Mouse (Mus musculus): Measurements from ENCODE around the gene Rab20.
"Not testable (repeated sequence)": the region's sequence is repeated elsewhere in the genome, so short reads cannot be mapped to it uniquely, and the experiment has no call there.

Rab20 gene

GRCm38 (mm10) chr8:11477811-11478761, at the start of gene Rab20:
Gene Rab20, minus strand, starts transcription at chr8:11478710.
- peak; percentile 66 for DNase-seq (ENCODE audit: low spot score)

- no peak for DNase-seq (ENCODE audit: low spot score)
Measured at GRCm38 (mm10) chr8:11523331-11523730, 44.8 kb upstream of the Rab20 start.

- no peak for DNase-seq (ENCODE audit: low spot score)
Measured at GRCm38 (mm10) chr8:11518676-11519075, 40.2 kb upstream of the Rab20 start.

GRCm38 (mm10) chr8:11518056-11518396, 39.5 kb upstream of the Rab20 start:
- no peak for DNase-seq (ENCODE audit: low spot score)

- DNase-seq (ENCODE audit: low spot score): no peak
Measured at GRCm38 (mm10) chr8:11517366-11518055, 39.0 kb upstream of the Rab20 start.

- DNase-seq (ENCODE audit: low spot score): no peak
Measured at GRCm38 (mm10) chr8:11516292-11516691, 37.8 kb upstream of the Rab20 start.

- DNase-seq (ENCODE audit: low spot score): no peak
Measured at GRCm38 (mm10) chr8:11513247-11513646, 34.7 kb upstream of the Rab20 start.

- DNase-seq (ENCODE audit: low spot score): no peak
Measured at GRCm38 (mm10) chr8:11512711-11513110, 34.2 kb upstream of the Rab20 start.

GRCm38 (mm10) chr8:11510971-11511370, 32.5 kb upstream of the Rab20 start:
- no peak for DNase-seq (ENCODE audit: low spot score)

- no peak for DNase-seq (ENCODE audit: low spot score)
Measured at GRCm38 (mm10) chr8:11508880-11509279, 30.4 kb upstream of the Rab20 start.

- no peak for DNase-seq (ENCODE audit: low spot score)
Measured at GRCm38 (mm10) chr8:11506802-11507201, 28.3 kb upstream of the Rab20 start.

- DNase-seq (ENCODE audit: low spot score): no peak
Measured at GRCm38 (mm10) chr8:11506074-11506473, 27.6 kb upstream of the Rab20 start.

- DNase-seq (ENCODE audit: low spot score): no peak
Measured at GRCm38 (mm10) chr8:11503476-11504232, 25.1 kb upstream of the Rab20 start.

GRCm38 (mm10) chr8:11498786-11499485, 20.4 kb upstream of the Rab20 start:
- no peak for DNase-seq (ENCODE audit: low spot score)

GRCm38 (mm10) chr8:11498281-11498680, 19.8 kb upstream of the Rab20 start:
- DNase-seq (ENCODE audit: low spot score): no peak

- DNase-seq (ENCODE audit: low spot score): peak; percentile 91
Measured at GRCm38 (mm10) chr8:11497017-11497990, 18.8 kb upstream of the Rab20 start, which contains the start of gene Naxd. Gene Naxd, plus strand, starts transcription at chr8:11497506.

- DNase-seq (ENCODE audit: low spot score): not testable (repeated sequence)
Measured at GRCm38 (mm10) chr8:11492340-11492739, 13.8 kb upstream of the Rab20 start.

GRCm38 (mm10) chr8:11487229-11487628, 8.7 kb upstream of the Rab20 start:
- DNase-seq (ENCODE audit: low spot score): no peak

GRCm38 (mm10) chr8:11486142-11486541, 7.6 kb upstream of the Rab20 start:
- DNase-seq (ENCODE audit: low spot score): no peak

- peak; percentile 62 for DNase-seq (ENCODE audit: low spot score)
Measured at GRCm38 (mm10) chr8:11482537-11482936, 4.0 kb upstream of the Rab20 start.

- DNase-seq (ENCODE audit: low spot score): no peak
Measured at GRCm38 (mm10) chr8:11481876-11482275, 3.4 kb upstream of the Rab20 start.
